Mouse (Mus musculus) gastrocnemius, adult 8-10 months (tissue): Measurements from ENCODE around the gene Olfr259. TPM values are rescaled to one million over a fixed set of nuclear protein-coding genes. Genes with fewer than 3 reads are reported as not detected.

Experiments used
- DNase-seq, 2 experiments: peaks; one replicate each; pipeline ENCODE4 v3.0.0; 2022; ENCODE audit warnings: low spot score in 2 of 2
- total RNA-seq, 4 experiments: library from RNA; stranded (reverse); gene quantifications; 2 replicates each; pipeline ENCODE4 v1.2.4; 2022

Gene Olfr259
- not detected for total RNA-seq

GRCm38 (mm10) chr2:87114467-87114866 is at the start of gene Olfr259:
Olfr259 (minus strand) TSS chr2:87114567.
- no peak for DNase-seq

GRCm38 (mm10) chr2:87152524-87152923 is 38.2 kb upstream of the Olfr259 start, which contains the start of gene Olfr1111:
Olfr1111 (minus strand) TSS chr2:87152624.
- DNase-seq, result no peak

GRCm38 (mm10) chr2:87140200-87140599 is 25.8 kb upstream of the Olfr259 start, which contains the start of gene Olfr1110:
Olfr1110 (minus strand) TSS chr2:87140300.
- DNase-seq, result no peak

GRCm38 (mm10) chr2:87095908-87096307 is 18.5 kb downstream of the Olfr259 start, which contains the start of gene Olfr1109:
Olfr1109 (minus strand) TSS chr2:87096008.
- no peak for DNase-seq

- DNase-seq, result no peak
Observed at GRCm38 (mm10) chr2:87075717-87076116, 38.6 kb downstream of the Olfr259 start, which contains the start of gene Olfr1107. Olfr1107 (minus strand) TSS chr2:87075817.

Other genes starting within 250 kb of the Olfr259 start
- gene Gm13723, start 239.8 kb downstream of the Olfr259 start, total RNA-seq, result not detected
- not detected for gene Olfr1097, start 222.4 kb downstream of the Olfr259 start, total RNA-seq
- not detected for gene Olfr1098, start 190.0 kb downstream of the Olfr259 start, total RNA-seq
- gene Olfr1099, start 153.9 kb downstream of the Olfr259 start, total RNA-seq, result not detected
- not detected for gene Olfr1100, start 134.6 kb downstream of the Olfr259 start, total RNA-seq
- not detected for gene Olfr1101, start 123.3 kb downstream of the Olfr259 start, total RNA-seq
- gene Olfr1102, start 116.2 kb downstream of the Olfr259 start, total RNA-seq, result not detected
- gene Olfr1104, start 87.5 kb downstream of the Olfr259 start, total RNA-seq, result not detected
- gene Olfr1105, start 78.0 kb downstream of the Olfr259 start, total RNA-seq, result not detected
- gene Olfr1106, start 62.3 kb downstream of the Olfr259 start, total RNA-seq, result not detected
- gene Olfr1107, start 38.8 kb downstream of the Olfr259 start, total RNA-seq, result not detected
- gene Olfr1109, start 18.6 kb downstream of the Olfr259 start, total RNA-seq, result not detected
- not detected for gene Olfr1110, start 25.7 kb upstream of the Olfr259 start, total RNA-seq
- not detected for gene Olfr1111, start 38.1 kb upstream of the Olfr259 start, total RNA-seq
- not detected for gene Olfr1112, start 73.2 kb upstream of the Olfr259 start, total RNA-seq
- not detected for gene Olfr1113, start 94.4 kb upstream of the Olfr259 start, total RNA-seq
- not detected for gene Olfr1115, start 133.4 kb upstream of the Olfr259 start, total RNA-seq
- not detected for gene Olfr1116, start 153.0 kb upstream of the Olfr259 start, total RNA-seq
- gene Olfr1118, start 193.0 kb upstream of the Olfr259 start, total RNA-seq, result not detected
- gene Olfr1120, start 240.2 kb upstream of the Olfr259 start, total RNA-seq, result not detected